Mouse (Mus musculus) hindbrain, embryonic 11.5 days (tissue): ENCODE data around the gene Krtap2-4. TPM values are rescaled to one million over a fixed set of nuclear protein-coding genes. Genes with fewer than 3 reads are reported as not detected.
"Not testable (repeated sequence)": the region's sequence is repeated elsewhere in the genome, so short reads cannot be mapped to it uniquely, and the experiment has no call there.

Experiments
- ATAC-seq: fragments of 200-750 bp; cut with Nextera tagmentation; 2 replicates; pipeline ENCODE4 v1.8.0; 2017; ENCODE audit warnings: mild to moderate bottlenecking, moderate TSS enrichment, moderate library complexity; ENCODE audit not compliant: low FRiP score
- DNase-seq: peaks from one replicate; pipeline ENCODE4 v3.0.0-alpha.2; 2015; ENCODE audit warnings: low spot score
- H3K27ac ChIP-seq: fragments of 300-500 bp; sonication (generic); 2 replicates; pipeline ENCODE4 v1.5.1; 2014; ENCODE audit warnings: mild to moderate bottlenecking, low read depth, low read length
- H3K27me3 ChIP-seq: fragments of 300-500 bp; sonication (generic); 2 replicates; pipeline ENCODE4 v1.6.1; 2014; ENCODE audit warnings: mild to moderate bottlenecking, low read length, moderate library complexity, mixed read lengths; ENCODE audit not compliant: control insufficient read depth, insufficient read depth
- H3K36me3 ChIP-seq: fragments of 300-500 bp; sonication (generic); 2 replicates; pipeline ENCODE4 v1.6.1; 2014; ENCODE audit warnings: mild to moderate bottlenecking, low read length, moderate library complexity, mixed read lengths; ENCODE audit not compliant: control insufficient read depth, insufficient read depth
- H3K4me1 ChIP-seq: fragments of 300-500 bp; sonication (generic); replicated peaks from 2 replicates; pipeline ENCODE4 v1.6.1; 2014; ENCODE audit warnings: low read length, mixed read lengths; ENCODE audit not compliant: control insufficient read depth, insufficient read depth
- H3K4me2 ChIP-seq: fragments of 300-500 bp; sonication (generic); replicated peaks from 2 replicates; pipeline ENCODE4 v1.6.1; 2014; ENCODE audit warnings: mild to moderate bottlenecking, low read depth, low read length
- H3K4me3 ChIP-seq: fragments of 300-500 bp; sonication (generic); 2 replicates; pipeline ENCODE4 v1.5.1; 2014; ENCODE audit warnings: low read depth, low read length
- H3K9ac ChIP-seq: fragments of 300-500 bp; sonication (generic); 2 replicates; pipeline ENCODE4 v1.6.1; 2014; ENCODE audit warnings: low read depth, low read length
- H3K9me3 ChIP-seq: fragments of 300-500 bp; sonication (generic); 2 replicates; pipeline ENCODE4 v1.6.1; 2016; ENCODE audit warnings: low read length; ENCODE audit not compliant: control insufficient read depth
- WGBS: fragments of 180-500 bp; shearing (Covaris S2); extraction: QIAGEN DNeasy Blood & Tissue Kit; methylation state at CpG from one replicate; pipeline ENCODE4 v1.1.7; 2014; 5-methylcytosine and 5-hydroxymethylcytosine counted together
- polyA plus RNA-seq: library from polyadenylated mRNA; unstranded; fragments of >200 nt; fragmentation: Nextera tagmentation; extraction: Ambion mirVana; gene quantifications from 2 replicates; pipeline ENCODE4 v1.2.1, GENCODE M21; 2014

The Krtap2-4 gene
- polyA plus RNA-seq, 1 experiment from 2014 or later = not detected

DNA sequence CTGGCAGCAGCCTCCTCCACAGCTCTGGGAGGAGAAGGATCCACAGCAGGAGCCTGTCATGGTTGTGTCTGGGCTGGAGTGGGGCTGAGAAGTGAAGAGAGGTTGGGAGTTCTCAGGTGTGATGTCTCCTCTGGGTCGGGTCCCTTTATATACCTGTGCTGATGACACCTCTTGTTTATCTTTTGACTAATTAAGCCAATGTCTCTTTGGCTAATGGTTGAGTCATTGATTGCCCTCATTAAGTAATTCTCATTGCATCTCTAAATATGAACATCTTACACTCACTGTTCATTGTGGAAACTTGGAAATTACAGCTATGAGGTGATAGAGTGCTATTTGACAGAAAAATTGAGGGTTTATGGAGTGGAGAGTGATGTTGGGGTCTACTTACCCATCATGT lies 11.4 kb downstream of the Krtap2-4 start, which contains the start of gene Gm11938:
TSS of gene Gm11938 (minus strand) at position 101 of the 400 bp plus-strand sequence.
- H3K36me3 ChIP-seq, ATAC-seq, H3K4me1 ChIP-seq, H3K9me3 ChIP-seq, DNase-seq, H3K27ac ChIP-seq, H3K27me3 ChIP-seq, H3K9ac ChIP-seq, H3K4me3 ChIP-seq, H3K4me2 ChIP-seq: not testable (repeated sequence)
- WGBS = 62% methylated on average over 1 of the region's 1 CpGs

DNA sequence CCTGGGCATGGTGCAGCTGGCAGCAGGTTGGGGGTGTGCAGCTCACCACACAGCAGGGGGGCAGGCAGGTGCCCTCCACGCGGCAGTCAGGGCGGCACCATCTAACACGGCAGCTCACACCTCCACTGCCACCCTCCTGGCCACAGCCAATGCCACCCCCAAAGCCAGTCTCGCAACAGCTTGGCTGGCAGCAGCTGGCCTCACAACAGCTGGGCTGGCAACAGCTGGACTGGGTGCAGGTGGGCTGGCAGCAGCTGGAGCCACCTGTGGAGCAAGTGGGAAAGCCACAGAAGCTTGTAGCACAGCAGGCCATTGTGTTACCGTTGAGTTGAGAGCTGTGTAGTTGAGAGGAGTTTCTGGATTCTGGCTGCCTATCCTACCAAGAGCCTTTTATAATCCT lies 16.9 kb downstream of the Krtap2-4 start, which contains the start of gene Krtap9-3:
TSS of gene Krtap9-3 (minus strand) at position 364 of the 400 bp plus-strand sequence.
- not testable (repeated sequence) for ATAC-seq, H3K4me2 ChIP-seq, H3K4me1 ChIP-seq, H3K27me3 ChIP-seq, DNase-seq, H3K9me3 ChIP-seq, H3K36me3 ChIP-seq, H3K27ac ChIP-seq, H3K9ac ChIP-seq, H3K4me3 ChIP-seq
- 88% methylated on average over 4 of the region's 6 CpGs for WGBS

DNA sequence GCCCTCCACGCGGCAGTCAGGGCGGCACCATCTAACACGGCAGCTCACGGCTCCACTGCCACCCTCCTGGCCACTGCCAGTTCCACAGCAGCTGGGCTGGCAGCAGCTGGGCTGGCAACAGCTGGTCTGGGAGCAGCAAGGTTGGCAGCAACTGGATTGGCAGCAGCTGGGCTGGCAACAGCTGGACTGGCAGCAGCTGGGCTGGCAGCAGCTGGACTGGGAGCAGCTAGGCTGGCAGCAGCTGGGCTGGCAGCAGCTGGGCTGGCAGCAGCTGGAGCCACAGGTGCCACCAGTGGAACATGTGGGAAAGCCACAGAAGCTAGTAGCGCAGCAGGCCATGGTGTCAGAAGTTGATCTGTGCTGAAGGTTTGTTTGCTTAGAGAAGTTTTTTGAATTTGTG lies 23.7 kb downstream of the Krtap2-4 start, which contains the start of gene Krtap1-3:
TSS of gene Krtap1-3 (minus strand) at position 359 of the 400 bp plus-strand sequence.
- Histone ChIP-seq H3K27ac (no peak within 1 kb of the TSS), H3K4me3 (no peak within 1 kb of the TSS), H3K4me1 (no peaks in the 10 kb centered on the region), H3K4me2 (no peak within 1 kb of the TSS), H3K36me3 (no peaks in the 10 kb centered on the region), H3K9me3 (no peaks in the 10 kb centered on the region), H3K9ac (no peak within 1 kb of the TSS), H3K27me3 (no peaks in the 10 kb centered on the region)
- no peak for ATAC-seq
- DNase-seq = no peak
- 86% methylated on average over 4 of the region's 6 CpGs for WGBS

DNA sequence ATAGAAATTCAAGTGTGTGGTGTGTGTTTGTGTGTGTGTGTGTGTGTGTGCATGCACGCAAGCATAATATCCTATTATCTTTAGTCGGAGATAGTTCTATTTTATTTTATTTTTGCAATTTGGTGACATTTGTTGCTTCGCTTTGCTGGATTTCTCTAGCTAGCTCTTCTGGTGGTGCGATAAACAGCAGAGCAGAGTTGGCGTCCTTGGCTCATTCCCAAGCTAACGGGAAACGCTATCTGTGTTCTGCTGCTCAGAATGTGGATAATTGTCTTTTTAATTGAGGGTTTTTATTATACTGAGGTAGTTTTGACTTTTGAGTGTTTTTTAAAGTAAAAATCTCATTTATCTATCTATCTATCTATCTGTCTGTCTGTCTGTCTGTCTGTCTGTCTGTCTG lies 29.6 kb downstream of the Krtap2-4 start:
- H3K9ac ChIP-seq = no peak overlapping the region
- H3K27ac ChIP-seq = no peak overlapping the region
- H3K27me3 ChIP-seq = no peaks in the 10 kb centered on the region
- ATAC-seq (no peak), DNase-seq (no peak)
- no peaks in the 10 kb centered on the region for H3K4me1 ChIP-seq
- H3K4me2 ChIP-seq = no peak overlapping the region
- no peaks in the 10 kb centered on the region for H3K36me3 ChIP-seq
- H3K4me3 ChIP-seq = no peak overlapping the region
- 92% methylated on average over 7 of the region's 7 CpGs for WGBS
- no peaks in the 10 kb centered on the region for H3K9me3 ChIP-seq

DNA sequence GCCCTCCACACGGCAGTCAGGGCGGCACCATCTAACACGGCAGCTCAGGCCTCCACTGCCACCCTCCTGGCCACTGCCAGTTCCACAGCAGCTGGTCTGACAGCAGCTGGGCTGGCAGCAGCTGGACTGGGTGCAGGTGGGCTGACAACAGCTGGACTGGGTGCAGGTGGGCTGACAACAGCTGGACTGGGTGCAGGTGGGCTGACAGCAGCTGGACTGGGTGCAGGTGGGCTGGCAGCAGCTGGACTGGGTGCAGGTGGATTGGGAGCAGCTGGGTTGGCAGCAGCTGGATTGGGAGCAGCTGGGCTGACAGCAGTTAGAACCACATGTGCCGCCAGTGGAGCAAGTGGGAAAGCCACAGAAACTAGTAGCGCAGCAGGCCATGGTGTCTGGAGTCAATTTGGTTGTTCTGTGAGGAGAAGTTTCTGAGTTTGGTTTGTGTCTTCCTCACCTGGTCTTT lies 31.4 kb downstream of the Krtap2-4 start, which contains the start of gene Krtap1-4:
TSS of gene Krtap1-4 (minus strand) at position 410 of the 460 bp plus-strand sequence.
- no peak within 1 kb of the TSS for H3K4me2 ChIP-seq
- H3K9me3 ChIP-seq = no peaks in the 10 kb centered on the region
- H3K4me3 ChIP-seq = no peak within 1 kb of the TSS
- H3K9ac ChIP-seq = no peak within 1 kb of the TSS
- no peak for ATAC-seq
- DNase-seq = no peak
- no peaks in the 10 kb centered on the region for H3K4me1 ChIP-seq
- H3K36me3 ChIP-seq = no peaks in the 10 kb centered on the region
- H3K27me3 ChIP-seq = no peaks in the 10 kb centered on the region
- no peak within 1 kb of the TSS for H3K27ac ChIP-seq
- 73% methylated on average over 4 of the region's 5 CpGs for WGBS

DNA sequence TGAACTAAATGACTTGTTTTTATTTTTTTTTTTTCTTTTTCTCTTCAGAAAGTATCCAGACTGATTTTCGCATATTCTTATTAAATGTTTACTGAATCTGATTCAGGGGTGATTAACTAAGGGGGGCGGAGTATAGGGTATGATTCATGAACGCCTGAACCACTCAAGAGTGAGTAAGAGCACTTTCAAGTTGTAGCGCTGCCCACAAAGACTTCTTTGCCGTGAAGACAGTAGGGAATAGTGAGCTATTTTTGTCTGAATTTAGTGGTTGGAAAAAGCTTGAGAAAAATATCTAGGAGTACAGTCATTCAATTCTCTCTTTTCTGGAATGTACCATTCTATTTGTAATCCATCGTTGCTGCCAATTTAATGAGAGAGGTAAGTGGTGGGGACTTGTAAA lies 33.1 kb downstream of the Krtap2-4 start:
- 88% methylated on average over 6 of the region's 6 CpGs for WGBS
- no peak overlapping the region for H3K27ac ChIP-seq
- no peaks in the 10 kb centered on the region for H3K36me3 ChIP-seq
- H3K4me3 ChIP-seq = no peak overlapping the region
- H3K4me2 ChIP-seq = no peak overlapping the region
- no peak overlapping the region for H3K9ac ChIP-seq
- ATAC-seq (no peak), DNase-seq (no peak)
- no peaks in the 10 kb centered on the region for H3K4me1 ChIP-seq
- no peaks in the 10 kb centered on the region for H3K9me3 ChIP-seq
- no peaks in the 10 kb centered on the region for H3K27me3 ChIP-seq

DNA sequence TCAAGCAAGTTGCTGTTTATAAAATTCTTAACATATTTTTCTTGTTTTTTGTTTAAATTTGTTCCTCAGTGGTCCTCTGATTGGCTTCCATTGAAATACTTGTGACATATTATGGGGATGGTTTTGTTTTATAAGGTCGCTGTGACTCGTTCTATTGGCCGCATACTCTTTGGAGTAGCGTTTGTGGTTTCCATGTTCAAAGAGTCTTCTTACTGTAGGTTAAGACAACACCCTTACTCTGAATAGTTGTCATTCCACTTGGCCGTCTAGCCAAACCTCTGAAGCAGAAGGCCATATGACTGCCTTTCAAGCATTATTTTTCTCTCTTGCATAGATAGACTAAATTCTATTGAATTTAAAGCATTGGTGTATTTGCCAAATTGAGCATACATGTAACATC lies 33.6 kb downstream of the Krtap2-4 start:
- Histone ChIP-seq H3K4me2 (no peak overlapping the region), H3K36me3 (no peaks in the 10 kb centered on the region), H3K9me3 (no peaks in the 10 kb centered on the region), H3K4me1 (no peaks in the 10 kb centered on the region), H3K9ac (no peak overlapping the region), H3K27me3 (no peaks in the 10 kb centered on the region), H3K27ac (no peak overlapping the region), H3K4me3 (no peak overlapping the region)
- no peak for DNase-seq
- 89% methylated on average over 5 of the region's 5 CpGs for WGBS
- no peak for ATAC-seq

DNA sequence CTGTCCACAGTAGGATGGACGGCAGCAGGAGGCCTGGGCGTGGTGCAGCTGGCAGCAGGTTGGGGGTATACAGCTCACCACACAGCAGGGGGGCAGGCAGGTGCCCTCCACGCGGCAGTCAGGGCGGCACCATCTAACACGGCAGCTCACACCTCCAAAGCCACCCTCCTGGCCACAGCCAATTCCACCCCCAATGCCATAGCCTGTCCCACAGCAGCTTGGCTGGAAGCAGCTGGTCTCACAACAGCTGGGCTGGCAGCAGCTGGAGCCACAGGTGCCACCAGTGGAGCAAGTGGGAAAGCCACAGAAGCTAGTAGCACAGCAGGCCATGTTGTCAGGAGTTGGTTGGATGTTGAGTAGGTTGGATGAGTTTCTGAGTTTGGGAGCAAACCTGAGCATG lies 34.0 kb downstream of the Krtap2-4 start, which contains the start of gene Krtap1-5:
TSS of gene Krtap1-5 (minus strand) at position 381 of the 400 bp plus-strand sequence.
- Histone ChIP-seq H3K36me3 (no peaks in the 10 kb centered on the region), H3K27me3 (no peaks in the 10 kb centered on the region), H3K4me2 (no peak within 1 kb of the TSS), H3K4me1 (no peaks in the 10 kb centered on the region), H3K4me3 (no peak within 1 kb of the TSS), H3K27ac (no peak within 1 kb of the TSS), H3K9ac (no peak within 1 kb of the TSS), H3K9me3 (no peaks in the 10 kb centered on the region)
- WGBS = 97% methylated on average over 6 of the region's 6 CpGs
- ATAC-seq (no peak), DNase-seq (no peak)

DNA sequence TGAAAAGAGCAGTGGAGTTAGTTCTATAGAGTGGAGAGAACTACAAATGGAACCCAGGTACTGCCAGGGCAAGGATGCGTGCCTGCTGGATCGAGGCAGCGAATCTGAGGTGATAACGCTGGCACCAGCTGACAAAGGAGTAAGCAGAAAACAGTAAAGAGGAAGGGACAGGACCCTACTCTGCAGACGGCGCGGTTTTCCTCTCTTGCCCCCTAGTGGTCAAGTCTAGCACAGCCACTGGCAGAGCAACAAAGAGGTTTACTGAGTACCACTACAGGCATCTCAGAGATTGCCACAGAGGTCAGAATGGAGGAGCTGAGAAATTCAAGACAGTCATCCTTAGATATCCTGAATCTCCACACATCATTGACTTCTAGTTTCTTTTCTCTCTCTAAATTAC lies 40.5 kb downstream of the Krtap2-4 start:
- no peaks in the 10 kb centered on the region for H3K27me3 ChIP-seq
- 6% methylated on average over 7 of the region's 7 CpGs for WGBS
- H3K4me1 ChIP-seq = no peaks in the 10 kb centered on the region
- no peaks in the 10 kb centered on the region for H3K9me3 ChIP-seq
- DNase-seq (peak; percentile 87), ATAC-seq (peak; percentile 63)
- H3K9ac ChIP-seq = peak overlapping the region; percentile 42; the same call in 1 of the 2 replicates
- no peaks in the 10 kb centered on the region for H3K36me3 ChIP-seq
- no peak overlapping the region for H3K27ac ChIP-seq
- peak overlapping the region; percentile 32; the same call in 1 of the 2 replicates for H3K4me2 ChIP-seq
- H3K4me3 ChIP-seq = no peak overlapping the region
